Mouse (Mus musculus) ES-Bruce4 (cell line): ENCODE data around the gene Gm47969.

Experiments
- EP300 ChIP-seq: IDR thresholded peaks from 2 replicates; pipeline ENCODE4 v1.6.1; 2011; ENCODE audit warnings: low read depth, low read length; ENCODE audit not compliant: insufficient read depth
- POLR2A ChIP-seq: IDR thresholded peaks from one replicate; pipeline ENCODE4 v1.8.1; 2011; ENCODE audit warnings: low read length; ENCODE audit not compliant: insufficient read depth

DNA sequence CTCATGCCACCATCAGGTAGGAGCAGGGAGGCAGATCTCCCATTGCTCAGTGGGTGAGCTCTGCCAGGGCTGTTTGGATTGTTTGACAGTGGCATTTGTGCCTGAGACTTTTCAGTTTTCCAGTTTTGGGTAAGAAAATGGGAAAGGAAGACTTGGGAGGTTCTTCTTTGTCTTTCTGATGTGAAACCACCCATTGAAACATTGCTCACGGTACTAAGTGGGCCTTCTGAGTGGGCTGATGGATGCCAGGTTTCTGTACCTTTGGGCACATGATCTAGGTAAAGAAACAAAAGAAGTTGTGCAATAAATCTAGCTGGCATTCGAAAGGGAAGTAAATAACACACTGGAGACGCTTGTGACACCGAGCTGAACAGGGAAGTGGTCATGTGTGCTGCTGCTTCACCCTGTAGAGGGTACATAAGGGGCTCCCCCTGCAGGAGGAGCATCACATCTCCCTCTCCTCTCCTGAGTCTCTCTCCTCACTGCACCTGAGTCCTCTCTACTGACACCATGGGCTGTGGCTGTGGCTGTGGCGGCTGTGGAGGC lies at the start of gene Gm47969:
- no peak for TF ChIP-seq POLR2A
- no peak for TF ChIP-seq EP300
